Mouse (Mus musculus): ENCODE measurements around the gene Zfp292.

DNA sequence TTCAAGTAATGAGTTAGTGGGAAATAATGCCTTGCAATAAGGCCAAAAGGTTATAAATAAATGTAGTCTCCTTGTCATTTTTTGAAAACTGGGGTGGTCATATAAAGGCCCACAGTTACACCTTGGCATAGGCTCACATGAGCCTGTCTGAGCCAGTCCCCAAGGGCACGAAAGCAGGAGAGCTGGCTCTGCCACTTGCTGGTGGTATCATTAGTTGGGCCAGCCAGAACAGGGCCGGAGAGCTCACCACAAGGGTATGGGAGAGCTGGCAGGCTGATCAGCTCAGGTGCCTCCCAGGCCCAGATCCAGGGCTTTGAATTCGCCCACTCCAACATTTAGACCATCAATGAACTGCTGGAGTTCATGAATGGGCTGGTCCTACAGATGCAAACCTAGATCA lies 96.3 kb downstream of the Zfp292 start:
- TF ChIP-seq CTCF (IDR thresholded peaks at IDR 0.05; ENCODE audit: low read depth) (no peak), EP300 (IDR thresholded peaks at IDR 0.05; ENCODE audit: low read depth) (no peak)

Measured in liver, embryonic 14.5 days (tissue).